ENCODE assay signal across 17 mouse cellular contexts in genomic region chr8:6608891-6609290, GRCm38 (mm10).
DNase-seq lines count a peak whose midpoint lies in the region.
"Had no signal": no experiment of that assay in that cellular context is flagged by ENCODE, and none has a peak within 500 bp of the region (broad histone marks: within the 10 kb centered on the region; RNA-seq: fewer than 3 reads in every experiment).

No protein-coding gene starts in this region.

- peak; percentile 27 for DNase-seq in retina, postnatal 1 day
- no peak for DNase-seq in retina, embryonic 14.5 days (ENCODE audit: low spot score)
- peak; percentile 3 for DNase-seq in ZHBTc4 (ENCODE audit: low read depth, low spot score)
- DNase-seq in fat pad, adult 2 months (ENCODE audit: extremely low read depth, low read depth, low spot score) = peak; percentile 100
- DNase-seq in heart, postnatal 10 days = no peak
- no peak for DNase-seq in layer of hippocampus, adult 8-10 months (ENCODE audit: low spot score in 2 of 2)
- DNase-seq: adrenal gland, adult 8-10 months; adrenal gland, postnatal 25 days; cerebellum, adult 11 months; cerebellum, adult 2 months; cerebellum, adult 9-11 months; cerebellum, postnatal 25 days; forebrain, postnatal 0 days; gastrocnemius, adult 2 months; gastrocnemius, postnatal 25 days; heart, adult 2 months; kidney, adult 11 months had no signal

- intact Hi-C loops in heart, postnatal 10 days (cut with DNase I) = no loop called here

Comparison
In these comparisons a context has a peak if more than half of its experiments do, and no peak if none do; other contexts are left out.
1. DNase-seq: peak in retina, postnatal 1 day (single experiment), ZHBTc4 (single experiment) and fat pad, adult 2 months (single experiment); none in retina, embryonic 14.5 days (single experiment), heart, postnatal 10 days (0 of 2) and layer of hippocampus, adult 8-10 months (0 of 2).